Mouse (Mus musculus): ENCODE data around the gene Higd1c. TPM values are rescaled to one million over a fixed set of nuclear protein-coding genes. Genes with fewer than 3 reads are reported as not detected.
"Not testable (repeated sequence)": the region's sequence is repeated elsewhere in the genome, so short reads cannot be mapped to it uniquely, and the experiment has no call there.

Gene Higd1c
- polyA plus RNA-seq, 1 experiment from 2014 or later: not detected

- no peaks in the 10 kb centered on the region for H3K36me3 ChIP-seq
- no peak overlapping the region for H3K27ac ChIP-seq
- ATAC-seq (replicated peaks; ENCODE audit: insufficient number of reproducible peaks, insufficient read depth, low FRiP score, low read depth): no peak
- no peaks in the 10 kb centered on the region for H3K9me3 ChIP-seq (replicated peaks)
- WGBS: 76% methylated on average over 7 of the region's 7 CpGs
- H3K4me1 ChIP-seq (replicated peaks): no peaks in the 10 kb centered on the region
- H3K4me3 ChIP-seq: no peak overlapping the region
- H3K27me3 ChIP-seq: no peaks in the 10 kb centered on the region
- H3K9ac ChIP-seq: no peak overlapping the region
- H3K4me2 ChIP-seq: no peak overlapping the region
These were observed 2.8 kb downstream of the Higd1c start for GRCm38 (mm10) chr15:100367119-100367518.

GRCm38 (mm10) chr15:100375066-100375465 is 10.7 kb downstream of the Higd1c start:
- H3K4me1 ChIP-seq (replicated peaks): no peaks in the 10 kb centered on the region
- ATAC-seq (replicated peaks; ENCODE audit: insufficient number of reproducible peaks, insufficient read depth, low FRiP score, low read depth): no peak
- H3K9ac ChIP-seq: no peak overlapping the region
- no peaks in the 10 kb centered on the region for H3K27me3 ChIP-seq
- no peaks in the 10 kb centered on the region for H3K36me3 ChIP-seq
- H3K4me3 ChIP-seq: no peak overlapping the region
- no peaks in the 10 kb centered on the region for H3K9me3 ChIP-seq (replicated peaks)
- 30% methylated on average over 5 of the region's 5 CpGs for WGBS
- no peak overlapping the region for H3K27ac ChIP-seq
- H3K4me2 ChIP-seq: no peak overlapping the region

GRCm38 (mm10) chr15:100377847-100378505 is 13.6 kb downstream of the Higd1c start:
- H3K4me3 ChIP-seq; H3K9ac ChIP-seq; H3K4me1 ChIP-seq (replicated peaks); ATAC-seq (replicated peaks; ENCODE audit: insufficient number of reproducible peaks, insufficient read depth, low FRiP score, low read depth); H3K9me3 ChIP-seq (replicated peaks); H3K27ac ChIP-seq; H3K27me3 ChIP-seq; H3K4me2 ChIP-seq; H3K36me3 ChIP-seq: not testable (repeated sequence)
- WGBS: 33% methylated on average over 4 of the region's 9 CpGs

- no peak for ATAC-seq (replicated peaks; ENCODE audit: insufficient number of reproducible peaks, insufficient read depth, low FRiP score, low read depth)
- H3K27ac ChIP-seq: no peak overlapping the region
- no peaks in the 10 kb centered on the region for H3K27me3 ChIP-seq
- no peak overlapping the region for H3K4me3 ChIP-seq
- no peaks in the 10 kb centered on the region for H3K9me3 ChIP-seq (replicated peaks)
- no peak overlapping the region for H3K4me2 ChIP-seq
- no peaks in the 10 kb centered on the region for H3K4me1 ChIP-seq (replicated peaks)
- H3K9ac ChIP-seq: no peak overlapping the region
- 86% methylated on average over 8 of the region's 8 CpGs for WGBS
- no peaks in the 10 kb centered on the region for H3K36me3 ChIP-seq
These were observed 15.3 kb downstream of the Higd1c start for GRCm38 (mm10) chr15:100379658-100380057.

- H3K9me3 ChIP-seq (replicated peaks): no peaks in the 10 kb centered on the region
- no peaks in the 10 kb centered on the region for H3K27me3 ChIP-seq
- H3K27ac ChIP-seq: no peak overlapping the region
- H3K4me1 ChIP-seq (replicated peaks): no peaks in the 10 kb centered on the region
- WGBS: 59% methylated on average over 2 of the region's 2 CpGs
- no peak overlapping the region for H3K4me2 ChIP-seq
- H3K36me3 ChIP-seq: no peaks in the 10 kb centered on the region
- ATAC-seq (replicated peaks; ENCODE audit: insufficient number of reproducible peaks, insufficient read depth, low FRiP score, low read depth): no peak
- no peak overlapping the region for H3K4me3 ChIP-seq
- no peak overlapping the region for H3K9ac ChIP-seq
These were observed 15.8 kb downstream of the Higd1c start for GRCm38 (mm10) chr15:100380104-100380503.

GRCm38 (mm10) chr15:100385705-100386104 is 21.4 kb downstream of the Higd1c start:
- no peaks in the 10 kb centered on the region for H3K36me3 ChIP-seq
- 90% methylated on average over 9 of the region's 9 CpGs for WGBS
- ATAC-seq (replicated peaks; ENCODE audit: insufficient number of reproducible peaks, insufficient read depth, low FRiP score, low read depth): no peak
- H3K9ac ChIP-seq: no peak overlapping the region
- H3K27me3 ChIP-seq: no peaks in the 10 kb centered on the region
- no peak overlapping the region for H3K4me3 ChIP-seq
- no peaks in the 10 kb centered on the region for H3K9me3 ChIP-seq (replicated peaks)
- H3K27ac ChIP-seq: no peak overlapping the region
- peaks cover 14% of the 10 kb centered on the region for H3K4me1 ChIP-seq (replicated peaks)
- H3K4me2 ChIP-seq: no peak overlapping the region

GRCm38 (mm10) chr15:100387544-100388223 is 23.3 kb downstream of the Higd1c start:
- Histone ChIP-seq H3K9ac (no peak overlapping the region), H3K27ac (no peak overlapping the region), H3K4me1 (replicated peaks) (peaks cover 18% of the 10 kb centered on the region), H3K9me3 (replicated peaks) (no peaks in the 10 kb centered on the region), H3K27me3 (no peaks in the 10 kb centered on the region), H3K36me3 (no peaks in the 10 kb centered on the region), H3K4me3 (no peak overlapping the region), H3K4me2 (no peak overlapping the region)
- no peak for ATAC-seq (replicated peaks; ENCODE audit: insufficient number of reproducible peaks, insufficient read depth, low FRiP score, low read depth)
- 87% methylated on average over 17 of the region's 17 CpGs for WGBS

- 83% methylated on average over 16 of the region's 16 CpGs for WGBS
- Histone ChIP-seq H3K9me3 (replicated peaks) (no peaks in the 10 kb centered on the region), H3K4me3 (no peak overlapping the region), H3K27ac (no peak overlapping the region), H3K36me3 (no peaks in the 10 kb centered on the region), H3K9ac (no peak overlapping the region), H3K4me1 (replicated peaks) (peaks cover 21% of the 10 kb centered on the region), H3K4me2 (no peak overlapping the region), H3K27me3 (no peaks in the 10 kb centered on the region)
- no peak for ATAC-seq (replicated peaks; ENCODE audit: insufficient number of reproducible peaks, insufficient read depth, low FRiP score, low read depth)
These were observed 24.0 kb downstream of the Higd1c start for GRCm38 (mm10) chr15:100388224-100388835.

- H3K4me3 ChIP-seq: no peak overlapping the region
- no peak for ATAC-seq (replicated peaks; ENCODE audit: insufficient number of reproducible peaks, insufficient read depth, low FRiP score, low read depth)
- H3K9ac ChIP-seq: no peak overlapping the region
- no peaks in the 10 kb centered on the region for H3K9me3 ChIP-seq (replicated peaks)
- H3K36me3 ChIP-seq: 0 out of 2 replicates have a peak, but pooled peaks cover 4% of the 10 kb centered on the region
- 73% methylated on average over 9 of the region's 9 CpGs for WGBS
- H3K4me1 ChIP-seq (replicated peaks): peaks cover 21% of the 10 kb centered on the region
- no peak overlapping the region for H3K27ac ChIP-seq
- no peak overlapping the region for H3K4me2 ChIP-seq
- no peaks in the 10 kb centered on the region for H3K27me3 ChIP-seq
These were observed 24.5 kb downstream of the Higd1c start for GRCm38 (mm10) chr15:100388886-100389285.

- Histone ChIP-seq H3K9me3 (replicated peaks) (no peaks in the 10 kb centered on the region), H3K27me3 (no peaks in the 10 kb centered on the region), H3K36me3 (peaks cover 23% of the 10 kb centered on the region), H3K9ac (no peak overlapping the region), H3K27ac (no peak overlapping the region), H3K4me3 (no peak overlapping the region), H3K4me2 (no peak overlapping the region), H3K4me1 (replicated peaks) (peaks cover 21% of the 10 kb centered on the region)
- no peak for ATAC-seq (replicated peaks; ENCODE audit: insufficient number of reproducible peaks, insufficient read depth, low FRiP score, low read depth)
- 50% methylated on average over 7 of the region's 7 CpGs for WGBS
These were observed 26.7 kb downstream of the Higd1c start for GRCm38 (mm10) chr15:100391066-100391465.

GRCm38 (mm10) chr15:100391599-100391998 is 27.3 kb downstream of the Higd1c start:
- no peak for ATAC-seq (replicated peaks; ENCODE audit: insufficient number of reproducible peaks, insufficient read depth, low FRiP score, low read depth)
- no peak overlapping the region for H3K27ac ChIP-seq
- 77% methylated on average over 7 of the region's 7 CpGs for WGBS

More at GRCm38 (mm10) chr15:100391599-100391998, 27.3 kb downstream of the Higd1c start:
- H3K4me1 ChIP-seq (replicated peaks): peaks cover 21% of the 10 kb centered on the region
- H3K9ac ChIP-seq: no peak overlapping the region
- peaks cover 29% of the 10 kb centered on the region for H3K36me3 ChIP-seq
- H3K27me3 ChIP-seq: no peaks in the 10 kb centered on the region
- no peaks in the 10 kb centered on the region for H3K9me3 ChIP-seq (replicated peaks)
- H3K4me2 ChIP-seq: no peak overlapping the region
- H3K4me3 ChIP-seq: no peak overlapping the region
